Mouse (Mus musculus) kidney, adult 11 months (tissue): ENCODE results near the gene Gdf7.

Source experiments
- DNase-seq: peaks from one replicate; pipeline ENCODE4 v3.0.0; 2022

The Gdf7 gene

DNA sequence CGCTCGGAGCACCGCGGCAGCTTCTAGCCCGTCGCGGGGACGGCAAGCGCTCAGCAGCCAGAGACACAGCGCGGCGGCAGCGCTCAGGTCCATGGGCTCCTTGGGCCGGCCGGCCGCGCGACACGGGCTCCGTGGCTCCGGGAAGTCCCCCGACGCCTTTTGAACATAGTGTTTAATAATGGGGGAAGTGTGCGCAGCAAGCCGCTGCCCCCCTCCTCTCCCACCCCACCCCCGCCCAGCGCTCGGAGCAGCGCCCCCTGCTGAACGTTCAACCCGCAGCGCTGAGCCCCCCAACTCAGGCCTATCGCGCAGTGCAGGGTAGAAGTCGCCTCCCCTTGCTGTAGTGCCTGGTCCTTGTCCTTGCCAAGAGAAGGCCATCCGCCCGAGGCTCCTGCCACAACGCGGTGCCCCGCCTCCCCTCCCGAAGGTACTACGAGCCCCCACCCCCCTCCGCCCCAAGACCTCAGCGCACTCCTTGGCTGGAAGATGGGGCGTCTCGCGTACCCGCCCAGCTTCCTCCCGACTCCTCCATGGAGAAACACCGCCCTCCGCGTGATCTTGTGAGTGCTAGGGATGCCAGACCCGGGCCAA is at the start of gene Gdf7:
Gdf7 (minus strand) TSS at position 114 of the 591 bp plus-strand sequence.
- DNase-seq = no peak

DNA sequence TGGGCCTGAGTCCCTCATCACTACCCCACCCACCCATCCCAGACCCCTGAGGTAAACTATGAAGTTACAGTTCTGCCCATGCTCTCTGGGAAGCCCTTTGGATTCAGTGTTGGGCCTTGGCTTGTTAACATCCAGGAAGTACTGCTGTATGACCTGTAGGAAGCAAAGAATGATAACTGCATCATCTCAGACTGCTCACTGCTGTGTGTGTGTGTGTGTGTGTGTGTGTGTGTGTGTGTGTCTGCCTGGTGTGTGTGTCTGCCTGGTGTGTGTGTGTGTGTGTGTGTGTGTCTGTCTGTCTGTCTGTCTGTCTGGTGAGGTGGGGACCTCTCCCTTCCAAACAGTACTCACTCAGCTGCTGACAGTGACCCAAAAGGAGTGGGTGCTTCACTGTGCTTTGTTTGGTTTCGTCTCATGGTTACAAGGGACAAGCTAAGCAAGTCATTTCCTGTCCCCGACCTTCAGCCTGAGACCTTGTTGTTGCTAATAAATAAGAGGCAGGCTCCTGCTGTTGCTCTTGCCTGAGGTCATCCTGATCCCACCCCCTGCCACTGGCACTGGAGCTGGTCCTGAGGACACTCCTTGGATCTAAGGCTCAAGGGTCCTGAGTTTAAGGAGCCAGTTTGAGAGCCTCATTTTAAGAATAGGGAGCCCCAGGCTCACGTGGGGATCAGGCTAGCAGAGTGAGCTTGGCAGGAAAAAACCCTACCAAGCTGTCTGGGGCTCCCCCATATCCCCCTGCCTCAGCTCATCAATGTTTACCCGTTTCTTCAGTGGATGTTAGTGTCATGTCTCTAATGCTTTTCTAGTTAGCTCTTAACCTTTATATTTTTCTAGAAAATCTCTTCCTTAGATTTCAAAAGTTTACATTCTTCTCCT is 49.5 kb upstream of the Gdf7 start:
- DNase-seq = peak; percentile 66

DNA sequence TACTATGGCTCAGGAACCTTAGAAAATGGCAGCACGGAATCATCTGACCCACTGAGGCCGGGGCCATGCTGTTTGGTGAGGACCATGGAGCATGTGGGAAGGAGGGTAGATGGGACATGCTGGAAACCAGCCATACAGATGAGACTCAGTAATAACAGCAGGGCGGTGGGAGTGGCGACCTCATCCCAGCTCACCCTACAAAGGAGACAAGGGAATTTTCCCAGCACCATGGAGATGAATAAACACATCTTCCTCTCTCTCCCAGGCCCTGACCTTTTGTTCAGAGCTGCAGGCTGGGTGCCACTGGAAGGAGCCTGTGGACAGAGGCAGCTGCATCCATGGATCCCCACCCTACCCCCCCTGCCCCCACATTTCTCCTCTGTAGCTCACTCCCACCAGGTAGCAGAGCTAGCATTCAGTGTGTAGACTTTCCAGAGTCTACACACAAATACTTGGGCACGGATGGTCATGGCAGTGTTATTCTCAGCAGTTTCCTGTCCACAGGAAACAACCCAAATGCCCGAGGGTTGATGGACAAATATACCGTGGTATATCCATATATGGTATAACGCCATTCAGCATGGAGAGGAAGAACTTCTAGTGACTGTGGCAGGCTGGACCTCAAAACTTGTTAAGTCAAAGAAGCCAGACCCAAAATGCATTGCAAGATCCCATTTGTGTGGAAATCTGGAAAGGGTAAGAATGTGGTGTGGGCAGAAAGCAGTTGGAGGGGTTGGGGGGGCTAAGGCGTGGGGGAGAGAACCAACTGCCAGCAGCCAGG is 47.2 kb upstream of the Gdf7 start:
- no peak for DNase-seq

DNA sequence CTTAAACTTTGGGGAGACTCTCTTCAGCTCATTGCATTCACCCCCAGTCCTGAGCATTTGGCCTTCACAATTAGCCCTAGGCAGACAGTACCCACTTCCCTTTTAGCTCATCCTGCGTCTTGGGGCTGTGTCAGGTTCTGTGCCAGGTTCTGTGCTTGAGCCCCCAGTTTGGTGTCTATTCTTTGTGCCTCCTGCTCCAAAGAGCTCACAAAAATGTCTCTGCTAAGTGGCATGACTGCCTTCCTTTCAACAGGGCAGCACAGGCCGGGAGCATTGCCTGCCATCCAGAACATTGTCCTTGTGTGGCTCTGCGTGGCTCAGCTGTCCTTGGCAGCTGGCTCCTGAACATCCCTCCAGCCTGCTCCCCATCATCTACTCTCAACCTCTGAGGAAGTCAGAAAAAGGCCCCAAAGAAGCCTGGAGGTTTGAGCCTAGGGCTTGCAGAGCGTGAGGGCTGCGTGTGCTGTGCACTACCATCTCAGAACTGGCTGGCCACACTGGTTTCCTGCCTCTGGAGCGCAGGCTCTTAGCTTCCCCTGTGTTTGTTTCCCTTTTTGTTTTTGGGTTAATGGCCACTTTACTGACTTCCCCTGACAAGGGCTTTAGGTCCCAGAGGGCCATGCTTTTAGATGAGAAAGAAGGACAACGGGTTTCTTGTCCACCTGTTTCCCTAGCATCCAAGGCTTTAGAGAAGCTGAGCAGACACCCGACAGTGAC is 46.1 kb upstream of the Gdf7 start:
- DNase-seq = no peak

DNA sequence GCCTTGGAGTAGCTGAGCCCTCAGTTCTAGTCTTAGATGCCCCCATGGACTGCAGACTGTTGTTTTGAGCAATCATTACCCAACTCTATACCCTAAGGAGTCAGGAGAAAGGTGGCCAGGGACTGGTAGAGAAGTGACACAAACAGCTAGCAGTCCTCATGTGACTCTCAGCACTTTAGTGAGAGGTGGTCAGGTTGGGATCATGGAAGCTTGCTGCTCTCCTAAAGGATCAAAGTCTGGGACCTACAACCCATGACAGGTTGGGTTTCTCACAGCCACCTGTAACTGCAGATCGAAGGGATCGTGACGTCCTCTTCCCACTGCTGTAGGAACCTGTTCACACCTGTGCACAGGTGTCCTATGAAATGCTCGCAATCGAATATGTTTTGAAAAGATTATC is 43.8 kb upstream of the Gdf7 start:
- DNase-seq = no peak

DNA sequence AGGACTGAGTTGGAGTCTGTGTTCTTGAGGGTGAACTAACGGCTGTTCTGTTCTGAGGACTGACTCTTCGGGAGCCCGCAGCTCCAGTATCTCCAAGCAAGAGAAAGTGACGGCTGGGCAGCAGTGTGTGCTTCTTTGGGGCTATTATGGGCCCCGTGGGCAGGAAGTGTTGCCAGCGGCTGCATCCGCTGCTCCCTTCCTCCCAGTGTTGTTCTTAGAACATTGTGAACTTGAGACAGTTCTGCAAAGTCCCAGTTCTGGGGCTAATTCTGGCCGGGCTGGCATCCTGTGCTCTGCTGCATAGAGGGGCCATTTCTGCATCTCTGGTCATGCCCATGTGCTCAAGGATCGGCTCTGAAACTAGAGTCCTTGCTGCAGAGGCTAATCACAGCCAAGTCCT is 43.1 kb upstream of the Gdf7 start:
- peak; percentile 59 for DNase-seq

DNA sequence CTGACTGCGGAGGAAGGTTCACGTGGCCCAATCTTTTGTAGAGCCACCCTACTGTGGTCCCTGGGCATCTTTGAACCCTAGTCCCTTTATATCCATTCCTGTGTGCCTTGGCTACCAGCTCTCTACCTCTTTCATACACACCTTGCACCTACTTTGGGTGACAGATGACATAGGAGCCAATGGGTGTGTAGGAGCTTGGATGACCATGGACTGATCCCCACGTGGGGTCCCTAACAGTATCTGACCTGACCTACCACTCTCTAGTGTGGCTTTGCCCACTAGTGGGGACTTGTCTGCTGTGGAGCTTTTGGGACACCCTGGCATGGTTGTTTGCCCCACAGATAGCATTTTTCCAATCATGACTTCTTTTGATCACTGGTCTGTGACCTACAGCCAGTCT is 41.6 kb upstream of the Gdf7 start:
- DNase-seq = no peak

DNA sequence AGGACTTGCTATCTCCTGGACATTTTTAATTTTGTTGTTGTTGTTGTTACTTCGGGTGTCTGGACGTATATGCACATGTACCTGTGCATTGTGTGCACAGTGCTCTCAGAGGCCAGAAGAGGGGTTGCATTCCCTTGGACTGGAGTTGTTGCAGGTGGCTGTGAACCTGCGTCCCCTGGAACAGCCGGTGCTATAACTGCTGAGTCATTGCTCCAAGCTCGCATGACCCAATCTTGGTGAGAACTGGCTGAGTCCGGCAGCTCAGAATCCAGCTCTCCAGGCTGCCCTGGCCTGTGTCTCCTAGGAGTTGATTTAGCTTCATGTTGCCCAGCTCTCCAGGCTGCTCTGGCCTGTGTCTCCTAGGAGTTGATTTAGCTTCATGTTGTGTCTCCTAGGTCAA is 39.3 kb upstream of the Gdf7 start:
- no peak for DNase-seq

DNA sequence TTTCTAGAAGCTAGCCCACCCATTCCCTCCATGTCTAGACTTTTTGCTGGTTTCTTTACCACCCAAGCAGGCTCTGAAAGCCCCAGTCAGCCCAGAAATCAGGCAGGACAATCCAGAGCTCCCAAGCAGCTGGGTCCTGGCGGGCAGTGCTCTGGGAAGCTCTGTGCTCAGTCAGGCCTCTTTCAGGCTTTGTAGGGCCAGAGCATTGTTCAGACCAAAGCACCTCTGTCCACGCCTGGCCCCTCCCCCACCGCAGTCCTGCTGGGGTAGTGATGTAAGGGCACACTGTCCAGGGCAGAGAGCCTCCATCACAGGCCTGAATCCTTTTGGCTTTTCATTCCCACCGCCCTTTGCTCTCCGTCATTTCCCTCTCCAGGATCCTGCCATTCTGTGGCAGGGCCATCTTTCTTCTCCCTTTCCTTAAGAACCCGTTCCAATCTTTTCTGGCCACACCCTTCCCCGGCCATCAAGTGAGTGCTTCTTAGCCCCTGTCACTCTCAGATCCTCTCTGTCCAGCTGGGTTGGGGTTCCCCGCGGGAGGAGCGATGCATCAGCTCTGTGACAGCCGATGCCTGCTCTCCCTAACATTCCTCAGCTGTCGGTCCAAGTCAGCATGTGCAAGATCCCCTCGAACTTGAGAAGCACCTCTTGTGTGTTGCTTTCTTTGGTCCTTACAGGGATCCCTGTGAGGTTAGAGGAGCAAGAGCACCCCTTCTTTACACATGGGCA is 38.0 kb upstream of the Gdf7 start:
- DNase-seq = no peak

DNA sequence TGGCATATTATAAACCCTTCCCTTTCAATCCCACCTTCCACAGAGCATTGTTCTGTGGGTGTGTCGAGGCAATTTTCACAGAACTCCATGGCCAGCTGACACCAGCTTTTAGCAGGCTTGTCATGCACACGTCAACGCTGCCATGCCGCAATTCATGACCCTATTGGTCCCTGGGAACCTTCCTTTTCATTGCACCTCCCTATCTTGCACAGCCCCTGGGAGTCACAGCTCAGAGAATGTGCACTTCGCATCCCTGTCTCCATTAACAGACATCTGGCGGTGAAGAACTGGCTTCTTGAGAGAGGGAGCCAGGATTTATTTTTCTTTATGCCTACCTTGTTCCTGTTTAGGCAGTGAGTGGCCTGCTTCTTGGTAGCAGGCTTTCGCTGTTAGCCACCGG is 37.2 kb upstream of the Gdf7 start:
- no peak for DNase-seq

DNA sequence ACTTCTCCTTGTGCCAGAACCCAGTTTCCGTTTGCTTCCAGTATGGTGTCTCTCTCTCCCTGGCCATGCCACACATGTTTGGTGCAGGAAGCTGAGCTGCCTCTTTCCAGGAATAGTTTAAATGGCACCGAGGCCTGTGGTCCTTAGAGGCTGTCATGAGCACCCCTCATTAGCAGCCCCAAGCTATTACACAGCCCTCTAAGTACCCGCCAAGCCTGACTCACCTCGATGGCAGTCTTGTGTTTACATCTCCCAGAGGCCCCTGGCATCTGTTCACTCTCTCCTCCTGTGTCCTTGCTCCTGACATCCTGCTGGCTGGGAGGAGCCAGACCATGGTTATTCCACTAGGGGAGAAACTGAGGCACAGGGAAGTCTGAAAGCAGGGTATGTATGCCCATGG is 36.7 kb upstream of the Gdf7 start:
- no peak for DNase-seq

DNA sequence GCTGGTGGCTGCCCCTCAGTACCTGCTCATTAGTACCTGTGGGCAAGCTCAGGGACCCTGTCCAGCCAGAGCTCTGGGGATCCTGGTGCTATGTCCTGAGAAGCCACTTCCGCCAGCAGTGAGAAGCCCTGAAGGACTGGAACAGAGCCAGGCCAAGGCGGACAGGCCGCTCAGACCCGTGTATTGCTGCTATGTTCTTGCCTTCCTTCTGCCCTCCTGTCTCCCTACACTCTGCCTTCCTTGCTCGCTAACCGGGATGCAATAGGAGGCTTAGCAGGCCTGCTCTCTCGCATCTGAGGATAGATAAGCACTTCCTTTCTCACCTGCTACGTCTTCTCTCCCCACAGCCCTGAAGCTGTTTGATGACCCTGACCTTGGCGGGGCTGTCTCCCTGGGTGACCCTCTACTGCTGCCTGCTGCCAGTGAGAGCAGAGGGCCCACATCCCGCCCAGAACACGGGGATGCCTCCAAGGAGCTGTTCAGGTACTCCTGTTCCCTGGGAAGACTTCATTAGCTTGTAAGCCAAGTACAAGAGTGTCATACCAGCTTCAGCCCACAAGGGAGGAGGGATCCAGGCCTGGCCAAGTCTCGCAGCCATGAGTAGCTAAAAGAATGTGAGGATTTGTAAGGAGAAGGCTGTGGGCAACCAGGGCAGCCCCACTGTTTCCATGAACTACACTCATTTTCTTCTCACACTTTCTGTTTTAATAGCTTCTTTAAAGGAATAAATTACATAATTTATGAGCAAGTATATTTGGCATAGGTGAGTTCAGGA is 35.7 kb upstream of the Gdf7 start:
- no peak for DNase-seq

DNA sequence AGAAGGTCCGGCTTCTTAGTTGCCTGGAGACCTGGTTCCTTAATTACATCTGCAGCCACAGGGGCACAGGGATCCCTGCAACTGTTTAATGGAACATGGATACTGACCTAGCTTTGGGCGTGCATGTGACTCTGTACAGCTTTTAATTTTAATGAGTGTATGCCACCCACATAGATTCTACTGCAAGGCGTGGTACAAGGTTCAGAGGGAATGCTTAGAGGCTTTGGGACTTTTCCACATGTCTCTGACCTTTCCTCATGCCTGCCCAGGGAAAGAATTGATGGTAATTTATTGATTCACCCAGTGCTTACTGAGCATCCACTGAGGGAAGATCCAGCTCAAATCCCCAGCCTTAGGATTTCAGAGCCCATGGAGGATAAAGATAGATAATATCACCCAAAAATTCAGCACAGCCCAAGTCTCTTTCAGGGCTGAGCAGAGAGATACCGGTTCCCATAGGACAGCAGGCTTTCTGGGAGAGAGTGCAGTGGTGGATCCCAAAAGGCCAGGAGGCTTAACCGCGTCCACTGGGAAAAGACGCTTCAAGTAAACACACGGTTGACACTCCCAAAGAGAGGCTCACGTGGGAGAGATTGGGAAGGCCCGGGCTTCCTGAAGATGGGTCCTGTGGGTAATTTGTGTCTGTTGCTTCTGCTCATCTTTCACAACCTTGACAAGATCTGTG is 35.0 kb upstream of the Gdf7 start:
- no peak for DNase-seq

DNA sequence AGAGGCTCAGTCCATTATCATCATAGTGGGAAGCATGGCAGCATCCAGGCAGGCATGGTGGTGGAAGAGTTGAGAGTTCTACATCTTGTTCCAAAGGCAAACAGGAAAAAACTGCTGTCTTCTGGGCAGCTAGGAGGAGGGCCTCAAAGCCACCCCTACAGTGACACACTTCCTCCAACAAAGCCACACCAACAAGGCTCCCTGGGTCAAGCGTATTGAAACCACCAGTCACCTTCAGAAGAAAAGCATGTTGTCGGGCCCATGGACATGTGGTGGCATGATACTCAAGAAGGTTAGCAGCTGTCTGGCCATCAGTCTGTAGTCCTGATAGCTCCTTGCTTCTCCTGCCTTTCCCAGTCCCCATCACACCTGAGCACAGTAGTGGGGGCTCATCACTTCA is 33.7 kb upstream of the Gdf7 start:
- DNase-seq = no peak

DNA sequence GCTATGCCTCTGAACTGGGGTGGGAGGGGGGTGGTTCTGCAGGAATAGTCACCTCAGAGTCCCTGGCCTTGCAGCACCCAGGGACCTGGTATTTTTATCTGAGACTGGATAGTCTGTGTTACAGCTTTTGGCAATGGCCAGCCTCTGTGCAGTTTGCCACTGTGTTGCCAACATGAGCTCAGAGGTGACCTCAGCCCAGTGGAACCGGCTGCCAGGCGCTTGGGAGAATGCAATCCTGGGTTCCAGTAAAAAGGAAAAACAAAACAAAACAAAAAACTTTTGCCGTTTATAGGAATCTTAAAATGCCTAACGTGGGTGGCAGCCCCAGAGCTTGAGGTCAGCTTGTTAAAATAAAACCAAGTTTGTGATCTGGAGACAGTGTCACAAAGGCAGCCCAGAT is 32.5 kb upstream of the Gdf7 start:
- peak; percentile 60 for DNase-seq

DNA sequence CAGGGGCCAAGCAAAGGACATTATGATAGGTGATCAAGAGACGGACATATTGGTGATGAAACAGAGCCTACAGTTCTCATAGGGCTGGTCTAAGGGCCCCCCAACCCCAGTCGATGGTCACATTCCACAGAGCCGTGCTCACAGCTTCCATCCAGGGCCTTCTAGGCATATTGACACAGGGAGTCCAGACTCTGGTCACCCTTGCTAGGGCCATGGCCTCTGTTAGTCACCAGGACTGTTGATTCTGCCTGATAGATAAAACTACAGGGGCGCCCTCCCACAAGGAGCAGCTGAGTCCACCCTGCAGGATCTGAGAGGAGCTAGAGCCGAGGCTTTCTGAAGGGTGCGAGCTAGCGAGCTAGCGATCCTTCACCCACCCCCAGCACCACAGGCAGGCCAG is 31.9 kb upstream of the Gdf7 start:
- DNase-seq = no peak

DNA sequence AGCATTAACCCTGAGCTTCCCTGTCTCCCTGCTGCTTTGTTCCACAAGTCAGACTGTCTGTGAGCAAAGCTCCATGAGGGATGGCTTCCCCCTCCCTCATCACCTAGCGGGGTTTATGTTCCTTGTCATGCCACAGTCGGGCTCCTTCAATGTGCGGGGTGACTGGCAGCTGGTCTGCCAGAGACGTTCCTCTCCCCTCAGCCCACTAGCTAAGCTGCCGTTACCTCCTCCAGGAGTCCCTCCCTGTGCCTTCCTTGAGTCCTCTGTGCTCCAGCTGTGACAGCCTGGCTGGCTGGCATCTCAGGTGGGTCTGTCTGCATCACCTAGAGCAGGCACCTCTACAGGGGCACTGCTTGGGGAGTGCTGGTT is 30.4 kb upstream of the Gdf7 start:
- no peak for DNase-seq

DNA sequence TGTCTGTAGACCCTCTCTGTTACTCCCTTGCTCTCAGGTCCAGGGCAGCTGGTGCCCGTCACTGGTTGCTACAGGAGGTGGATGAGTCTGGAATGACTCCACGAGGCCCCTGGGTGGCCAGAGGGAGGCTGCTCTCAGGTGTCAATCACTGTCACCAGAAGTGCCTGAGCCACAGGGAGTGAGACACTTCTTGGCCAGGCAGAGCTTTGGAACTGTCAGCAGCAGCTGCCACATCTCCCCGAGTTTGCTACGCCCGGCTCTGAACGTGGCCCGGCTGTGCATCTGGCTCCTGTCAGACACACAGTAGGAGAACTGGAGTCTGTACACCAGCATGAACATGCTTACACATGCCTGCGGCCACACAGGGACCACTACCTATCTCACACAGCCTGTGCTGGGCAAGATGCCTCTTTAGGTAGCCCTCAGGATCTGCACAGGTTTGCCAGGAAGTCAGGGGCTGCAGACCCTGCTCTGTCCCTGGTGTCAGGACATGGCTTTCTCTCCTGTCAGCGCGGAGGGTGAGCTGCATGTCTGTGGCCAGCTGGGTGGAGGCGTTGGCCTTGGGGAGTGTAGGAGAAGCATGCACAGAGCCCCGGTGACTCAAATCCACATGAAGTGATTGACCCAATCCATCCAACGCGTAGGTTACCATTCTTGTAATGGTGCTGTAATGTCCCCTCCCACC is 29.9 kb upstream of the Gdf7 start:
- DNase-seq = no peak

DNA sequence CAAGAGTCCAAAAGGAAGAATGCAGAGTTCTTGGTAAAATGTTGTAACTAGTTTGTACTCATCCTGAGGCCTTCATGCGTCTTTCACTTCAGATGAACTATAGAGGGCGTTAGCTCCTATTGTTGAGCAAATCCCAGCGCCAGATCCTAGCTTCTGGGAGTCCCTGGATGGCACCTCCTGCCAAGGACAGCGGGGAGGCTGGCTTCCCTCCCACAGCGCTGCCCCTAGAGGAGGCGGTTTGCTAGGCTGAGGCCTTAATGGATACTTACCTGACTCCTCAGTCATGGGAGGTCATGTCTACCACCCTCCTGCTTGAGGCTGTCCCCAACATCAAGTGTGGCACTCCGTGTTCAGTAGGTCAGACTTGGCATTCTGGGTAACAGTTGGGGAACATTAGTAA is 27.5 kb upstream of the Gdf7 start:
- no peak for DNase-seq

DNA sequence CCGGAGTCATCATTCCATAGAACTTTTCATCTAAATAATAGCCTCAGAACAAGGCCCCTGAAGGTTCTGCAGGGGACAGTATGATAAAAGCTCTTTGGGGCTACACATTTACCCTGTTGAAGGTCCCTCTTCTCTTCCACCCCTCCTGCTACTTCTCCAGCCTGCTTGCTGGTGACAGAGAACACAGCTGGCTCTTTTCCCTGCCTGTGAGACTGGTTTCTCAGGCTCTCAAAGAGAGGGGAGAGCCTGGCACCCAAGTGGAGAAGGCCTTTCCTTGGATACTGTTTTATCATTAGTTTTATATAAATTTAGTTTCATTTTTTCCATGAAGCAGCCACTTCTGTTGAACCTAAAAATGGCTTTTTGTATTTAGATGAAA is 25.9 kb upstream of the Gdf7 start:
- no peak for DNase-seq
